Mouse (Mus musculus): Measurements from ENCODE around the gene Prrx1.

DNA sequence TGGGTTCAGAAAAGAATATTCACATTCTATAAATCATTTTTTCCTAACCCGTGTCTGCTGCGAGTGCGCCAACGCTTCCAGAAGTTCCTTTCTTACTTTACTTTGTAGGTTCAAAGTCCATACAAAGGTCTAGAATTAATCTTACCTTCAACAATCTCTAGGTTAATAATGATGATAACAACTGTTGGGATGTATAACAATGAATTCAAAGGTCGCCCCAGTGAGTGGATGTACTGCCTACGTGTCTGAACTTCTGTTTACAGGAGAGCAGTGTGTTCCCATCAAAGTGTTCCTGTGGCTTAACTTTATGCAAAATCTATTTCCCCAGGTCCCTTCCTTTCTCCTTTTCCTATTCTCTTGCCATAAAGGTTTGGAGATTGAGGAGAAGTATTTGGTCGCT is 24.4 kb downstream of the Prrx1 start:
- TF ChIP-seq CHD2 (IDR thresholded peaks at IDR 0.05; ENCODE audit: low read depth, low read length) (no peak), ZNF384 (IDR thresholded peaks at IDR 0.05; ENCODE audit: low read depth, low read length) (no peak)

Measured in ES-E14 (cell line).